Mouse (Mus musculus): ENCODE measurements around the gene Cyb561d2.

GRCm38 (mm10) chr9:107544196-107544700 lies 2.3 kb upstream of the Cyb561d2 start:
- no peak for TF ChIP-seq POLR2A (IDR thresholded peaks at IDR 0.05; ENCODE audit: low read depth, low read length)
- TF ChIP-seq CTCF (IDR thresholded peaks at IDR 0.05; ENCODE audit: extremely low read depth, insufficient read depth, insufficient read length, insufficient replicate concordance): no peak

Data from spleen, adult 2 months (tissue).